Mouse (Mus musculus) layer of hippocampus, adult 18-20 months (tissue): ENCODE results near the gene Olfr982. TPM values are rescaled to one million over a fixed set of nuclear protein-coding genes. Genes with fewer than 3 reads are reported as not detected.

Experiments
- DNase-seq, 2 experiments: peaks; one replicate each; pipeline ENCODE4 v3.0.0; 2022; ENCODE audit warnings: low spot score in 2 of 2
- long read RNA-seq: library from polyadenylated mRNA; stranded (forward); transcript quantifications from one replicate; pipeline ENCODE4 v2.0.0, GENCODE M21; 2021
- total RNA-seq, 2 experiments: library from RNA; stranded (reverse); gene quantifications; 2 replicates each; pipeline ENCODE4 v1.2.3; 2021

Gene Olfr982
- total RNA-seq, result not detected
- long read RNA-seq, result 0 reads

DNA sequence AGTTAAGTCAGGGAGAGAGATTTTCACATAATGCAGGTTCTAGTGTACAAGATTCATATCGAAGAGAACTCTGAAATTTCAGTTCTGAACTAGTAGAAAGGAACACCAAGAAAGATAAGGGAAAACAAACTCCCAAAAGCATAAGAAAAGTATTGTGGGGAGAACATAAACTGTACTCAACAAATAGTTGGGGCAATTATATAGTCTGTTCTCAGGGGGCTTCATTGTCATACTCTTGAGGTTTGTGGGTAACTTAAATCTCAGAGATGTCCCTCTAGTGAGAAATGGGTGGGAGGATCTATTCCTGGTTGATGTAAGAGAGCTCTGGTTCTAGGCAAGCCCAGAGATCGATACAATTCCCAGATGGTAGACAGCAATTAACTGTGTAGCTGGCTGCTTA, at the start of gene Olfr982:
TSS of gene Olfr982 (plus strand) at position 301 of the 400 bp plus-strand sequence.
- no peak for DNase-seq

DNA sequence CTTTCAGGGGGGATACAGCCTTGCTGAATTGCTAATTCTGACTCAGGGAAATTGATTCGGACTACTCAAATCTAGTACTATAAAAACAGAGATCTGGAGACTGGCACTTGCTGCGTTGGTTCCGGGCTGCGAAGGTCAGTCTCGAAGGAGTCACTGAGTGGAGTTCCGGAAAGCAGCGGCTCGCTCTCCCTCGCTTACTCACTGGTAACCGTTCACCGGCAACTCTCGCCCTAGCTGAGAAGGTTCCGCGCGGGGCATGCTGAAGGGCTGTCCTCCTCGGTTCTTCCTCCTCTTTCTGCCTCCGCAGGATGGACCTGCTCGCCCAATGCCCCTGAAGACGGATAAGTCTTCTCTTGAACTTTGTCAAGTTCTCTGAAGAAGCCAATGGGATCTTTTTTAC, 23.5 kb upstream of the Olfr982 start:
- no peak for DNase-seq

DNA sequence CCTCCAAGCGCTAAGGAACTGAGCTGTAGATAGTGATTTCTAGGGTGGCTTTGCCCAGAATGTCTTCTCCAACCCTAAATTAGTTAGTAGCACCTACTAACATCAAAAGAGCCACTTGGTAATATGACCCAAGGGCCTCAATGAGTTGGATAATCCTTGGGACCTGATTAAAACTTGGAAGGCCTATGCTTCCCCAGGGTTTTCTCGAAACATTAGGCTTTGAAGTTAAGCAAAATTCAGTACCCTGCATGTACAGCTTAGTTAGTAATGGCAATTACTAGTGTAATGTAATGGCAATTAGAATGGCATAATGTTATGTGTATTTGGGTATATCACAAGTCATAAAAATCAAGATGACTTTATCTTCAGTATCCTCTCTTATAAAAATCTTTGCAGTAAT, 19.9 kb downstream of the Olfr982 start, which contains the start of gene Olfr983:
TSS of gene Olfr983 (minus strand) at position 101 of the 400 bp plus-strand sequence.
- no peak for DNase-seq

DNA sequence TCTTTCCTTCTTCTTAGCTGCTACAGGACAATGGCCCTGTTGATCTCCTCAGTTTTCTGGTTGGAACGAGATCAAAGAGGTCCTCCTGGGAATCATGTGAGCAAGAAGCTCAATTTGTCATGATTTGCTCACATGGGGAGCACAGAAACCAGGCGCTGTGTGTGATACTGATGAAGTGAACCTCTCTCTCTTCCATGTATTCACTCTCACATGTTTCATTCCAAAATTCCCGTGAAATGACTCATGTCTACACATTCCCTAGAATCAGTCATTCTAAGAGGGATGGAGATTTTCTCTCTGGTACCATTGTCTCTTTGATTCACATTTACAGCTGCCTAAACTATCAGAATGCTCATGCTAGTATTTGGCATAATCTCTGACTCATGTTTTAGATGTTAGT, 21.1 kb downstream of the Olfr982 start:
- DNase-seq, result no peak

DNA sequence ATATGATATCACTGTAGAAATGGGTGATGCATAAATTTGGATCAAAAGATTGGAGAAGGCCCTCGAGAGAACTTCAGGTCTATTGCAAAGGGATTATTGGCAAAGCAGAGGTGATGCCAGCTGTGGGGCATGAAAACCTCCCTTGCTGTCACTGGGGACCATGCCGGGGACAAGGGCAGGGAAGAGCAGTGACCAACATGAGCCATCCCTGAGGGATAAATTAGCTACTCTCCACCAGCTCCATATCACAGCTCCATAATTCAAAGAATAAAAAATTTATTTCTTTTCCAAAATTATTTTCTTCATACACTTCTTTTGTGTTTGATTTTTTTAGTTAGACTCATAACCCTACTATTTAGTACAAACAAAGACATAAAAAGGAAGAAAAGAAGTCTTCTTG, 40.5 kb downstream of the Olfr982 start, which contains the start of gene Olfr984:
TSS of gene Olfr984 (minus strand) at position 101 of the 400 bp plus-strand sequence.
- no peak for DNase-seq

DNA sequence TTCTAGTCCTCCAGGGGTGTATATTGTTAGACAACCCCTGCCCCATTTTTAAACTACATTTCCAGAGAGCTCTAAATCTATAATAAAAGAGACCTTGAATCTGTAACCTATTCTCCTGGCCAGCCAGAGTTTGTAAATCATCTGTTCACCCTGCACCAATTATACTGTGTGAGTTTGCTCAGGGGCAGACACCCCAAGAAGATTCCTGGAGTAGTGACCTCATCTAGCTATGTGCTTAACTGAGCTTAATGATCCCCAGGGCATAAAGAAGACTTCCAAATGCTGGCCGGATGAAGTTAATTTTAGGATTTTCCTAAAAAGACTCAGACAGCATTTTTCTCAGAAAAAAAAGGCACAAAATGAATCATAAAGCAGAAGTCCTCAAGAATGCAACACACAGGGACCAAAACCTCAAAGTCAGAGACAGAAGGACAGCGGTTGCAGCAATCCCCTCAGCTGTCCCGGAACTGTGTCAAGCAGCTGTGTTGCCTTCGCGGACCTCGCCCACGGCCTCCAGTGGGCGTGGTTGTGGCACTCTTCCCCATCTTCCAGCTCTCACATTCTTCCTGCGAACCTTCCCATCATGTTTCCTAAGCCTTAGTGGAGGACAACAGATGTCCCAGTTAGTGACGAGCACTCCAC, 43.1 kb downstream of the Olfr982 start:
- no peak for DNase-seq

DNA sequence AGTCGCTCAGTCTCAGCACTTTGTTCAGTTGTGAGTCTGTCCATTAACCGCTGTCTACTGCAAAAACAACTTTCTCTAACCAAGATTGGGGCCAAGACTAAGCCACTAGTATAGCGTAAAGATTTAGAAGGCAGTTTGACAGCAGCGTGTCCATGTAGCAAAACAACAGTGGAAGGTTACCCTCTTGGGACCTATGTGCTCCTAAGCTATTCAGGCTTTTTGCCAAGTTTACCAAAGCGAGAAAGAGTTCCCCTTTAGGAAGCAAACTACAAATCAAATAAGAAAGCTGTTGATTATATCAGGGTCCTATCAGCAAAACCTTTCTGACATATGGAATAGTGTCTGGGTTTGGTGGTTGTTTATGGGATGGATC, 43.6 kb downstream of the Olfr982 start:
- no peak for DNase-seq

Other genes with a start within 250 kb of the Olfr982 start
- gene Olfr971, start 237.0 kb upstream of the Olfr982 start, total RNA-seq, result not detected
- gene Olfr972, start 207.4 kb upstream of the Olfr982 start, total RNA-seq, result not detected
- not detected for gene Olfr229, start 166.5 kb upstream of the Olfr982 start, total RNA-seq
- not detected for gene Olfr974, start 136.3 kb upstream of the Olfr982 start, total RNA-seq
- gene Olfr975, start 121.8 kb upstream of the Olfr982 start, total RNA-seq, result not detected
- gene Olfr976, start 112.7 kb upstream of the Olfr982 start, total RNA-seq, result not detected
- gene Olfr978, start 81.7 kb upstream of the Olfr982 start, total RNA-seq, result not detected
- gene Olfr979, start 70.4 kb upstream of the Olfr982 start, total RNA-seq, result not detected
- gene Olfr980, start 64.2 kb upstream of the Olfr982 start, total RNA-seq, result not detected
- gene Olfr981, start 52.4 kb upstream of the Olfr982 start, total RNA-seq, result not detected
- gene Olfr983, start 19.8 kb downstream of the Olfr982 start, total RNA-seq, result not detected
- gene Olfr984, start 40.4 kb downstream of the Olfr982 start, total RNA-seq, result not detected
- not detected for gene Olfr985, start 56.4 kb downstream of the Olfr982 start, total RNA-seq
- not detected for gene Tmem225, start 74.3 kb downstream of the Olfr982 start, total RNA-seq
- gene Olfr986, start 107.1 kb downstream of the Olfr982 start, total RNA-seq, result under 1 TPM in 1 of 2 experiments, not detected in 1; 0.10 TPM
- gene Zfp202, start 118.5 kb downstream of the Olfr982 start, total RNA-seq, result 1 to 10 TPM; 3.1 to 3.9 TPM
- gene Scn3b, start 195.4 kb downstream of the Olfr982 start, total RNA-seq, result 100 to 1,000 TPM; 232 to 260 TPM